Mouse (Mus musculus) limb, embryonic 15.5 days (tissue): Measurements from ENCODE around the gene Cntn5. TPM values are rescaled to one million over a fixed set of nuclear protein-coding genes. Genes with fewer than 3 reads are reported as not detected.

Experiments used
- ATAC-seq: fragments of 200-750 bp; cut with Nextera tagmentation; 2 replicates; pipeline ENCODE4 v1.8.0; 2017; ENCODE audit warnings: low read depth, moderate TSS enrichment; ENCODE audit not compliant: insufficient number of reproducible peaks, low FRiP score, low TSS enrichment
- H3K27ac ChIP-seq: fragments of 300-500 bp; sonication (generic); 2 replicates; pipeline ENCODE4 v1.5.1; 2015; ENCODE audit warnings: moderate library complexity, mild to moderate bottlenecking, inconsistent platforms
- H3K27me3 ChIP-seq: fragments of 300-500 bp; sonication (generic); 2 replicates; pipeline ENCODE4 v1.6.1; 2015; ENCODE audit warnings: inconsistent platforms
- H3K36me3 ChIP-seq: fragments of 300-500 bp; sonication (generic); 2 replicates; pipeline ENCODE4 v1.6.1; 2015; ENCODE audit warnings: inconsistent platforms
- H3K4me1 ChIP-seq: fragments of 300-500 bp; sonication (generic); 2 replicates; pipeline ENCODE4 v1.6.1; 2015; ENCODE audit warnings: inconsistent platforms
- H3K4me2 ChIP-seq: fragments of 300-500 bp; sonication (generic); 2 replicates; pipeline ENCODE4 v1.6.1; 2015; ENCODE audit warnings: mild to moderate bottlenecking, inconsistent platforms
- H3K4me3 ChIP-seq: fragments of 300-500 bp; sonication (generic); 2 replicates; pipeline ENCODE4 v1.5.1; 2015; ENCODE audit warnings: mild to moderate bottlenecking, inconsistent platforms
- H3K9ac ChIP-seq: fragments of 300-500 bp; sonication (generic); 2 replicates; pipeline ENCODE4 v1.6.1; 2015; ENCODE audit warnings: inconsistent platforms
- H3K9me3 ChIP-seq: fragments of 300-500 bp; sonication (generic); 2 replicates; pipeline ENCODE4 v1.6.1; 2016; ENCODE audit warnings: inconsistent platforms
- WGBS: fragments of 180-500 bp; shearing (Covaris S2); methylation state at CpG from one replicate; pipeline ENCODE4 v1.1.7; 2015; 5-methylcytosine and 5-hydroxymethylcytosine counted together
- polyA plus RNA-seq: library from polyadenylated mRNA; unstranded; fragments of >200 nt; fragmentation: Nextera tagmentation; extraction: Ambion mirVana; gene quantifications from 2 replicates; pipeline ENCODE4 v1.2.1, GENCODE M21; 2015

The Cntn5 gene
- polyA plus RNA-seq, 1 experiment from 2014 or later: 1.4 TPM

GRCm38 (mm10) chr9:10269342-10269741 is 635.2 kb downstream of the Cntn5 start:
- no peak for ATAC-seq
- H3K4me1 ChIP-seq: peaks cover 5% of the 10 kb centered on the region; the same call in 1 of the 2 replicates
- no peak overlapping the region for H3K4me2 ChIP-seq
- 13% methylated on average over 2 of the region's 2 CpGs for WGBS
- no peaks in the 10 kb centered on the region for H3K9me3 ChIP-seq
- no peak overlapping the region for H3K9ac ChIP-seq
- no peaks in the 10 kb centered on the region for H3K27me3 ChIP-seq
- no peak overlapping the region; the same call in 1 of the 2 replicates for H3K27ac ChIP-seq
- H3K36me3 ChIP-seq: no peaks in the 10 kb centered on the region
- H3K4me3 ChIP-seq: no peak overlapping the region

- no peak overlapping the region for H3K27ac ChIP-seq
- no peak overlapping the region for H3K4me2 ChIP-seq
- no peak overlapping the region for H3K9ac ChIP-seq
- ATAC-seq: no peak
- H3K36me3 ChIP-seq: no peaks in the 10 kb centered on the region
- H3K4me1 ChIP-seq: peaks cover 5% of the 10 kb centered on the region; the same call in 1 of the 2 replicates
- WGBS: 49% methylated on average over 6 of the region's 6 CpGs
- no peaks in the 10 kb centered on the region for H3K27me3 ChIP-seq
- no peaks in the 10 kb centered on the region for H3K9me3 ChIP-seq
- no peak overlapping the region for H3K4me3 ChIP-seq
Measured at GRCm38 (mm10) chr9:10268836-10269235, 635.7 kb downstream of the Cntn5 start.

- Histone ChIP-seq H3K27ac (no peak overlapping the region), H3K9ac (no peak overlapping the region), H3K4me1 (peaks cover 5% of the 10 kb centered on the region; the same call in 1 of the 2 replicates), H3K4me2 (no peak overlapping the region), H3K36me3 (no peaks in the 10 kb centered on the region), H3K9me3 (no peaks in the 10 kb centered on the region), H3K27me3 (no peaks in the 10 kb centered on the region), H3K4me3 (no peak overlapping the region)
- no peak for ATAC-seq
- 43% methylated on average over 3 of the region's 3 CpGs for WGBS
Measured at GRCm38 (mm10) chr9:10265616-10266015, 639.0 kb downstream of the Cntn5 start.

GRCm38 (mm10) chr9:10233364-10233763 is 671.2 kb downstream of the Cntn5 start:
- H3K4me1 ChIP-seq: no peaks in the 10 kb centered on the region
- no peak overlapping the region for H3K27ac ChIP-seq
- no peak overlapping the region for H3K9ac ChIP-seq
- ATAC-seq: no peak
- H3K4me2 ChIP-seq: no peak overlapping the region
- H3K4me3 ChIP-seq: no peak overlapping the region
- no peaks in the 10 kb centered on the region for H3K36me3 ChIP-seq
- no peaks in the 10 kb centered on the region for H3K27me3 ChIP-seq
- WGBS: 85% methylated on average over 4 of the region's 4 CpGs
- H3K9me3 ChIP-seq: no peaks in the 10 kb centered on the region

GRCm38 (mm10) chr9:10232066-10232465 is 672.5 kb downstream of the Cntn5 start:
- Histone ChIP-seq H3K4me1 (no peaks in the 10 kb centered on the region), H3K4me3 (no peak overlapping the region), H3K27me3 (no peaks in the 10 kb centered on the region), H3K4me2 (no peak overlapping the region), H3K27ac (no peak overlapping the region), H3K36me3 (no peaks in the 10 kb centered on the region), H3K9me3 (no peaks in the 10 kb centered on the region), H3K9ac (no peak overlapping the region)
- no peak for ATAC-seq
- WGBS: 48% methylated on average over 1 of the region's 1 CpGs

- Histone ChIP-seq H3K4me2 (no peak overlapping the region), H3K4me3 (no peak overlapping the region), H3K4me1 (no peaks in the 10 kb centered on the region), H3K9me3 (no peaks in the 10 kb centered on the region), H3K9ac (no peak overlapping the region), H3K27me3 (no peaks in the 10 kb centered on the region), H3K27ac (no peak overlapping the region), H3K36me3 (no peaks in the 10 kb centered on the region)
- no peak for ATAC-seq
Measured at GRCm38 (mm10) chr9:10230973-10231372, 673.6 kb downstream of the Cntn5 start.

GRCm38 (mm10) chr9:10229716-10230115 is 674.9 kb downstream of the Cntn5 start:
- Histone ChIP-seq H3K36me3 (no peaks in the 10 kb centered on the region), H3K4me3 (no peak overlapping the region), H3K4me2 (no peak overlapping the region), H3K9me3 (no peaks in the 10 kb centered on the region), H3K27ac (no peak overlapping the region), H3K9ac (no peak overlapping the region), H3K4me1 (no peaks in the 10 kb centered on the region), H3K27me3 (no peaks in the 10 kb centered on the region)
- 21% methylated on average over 2 of the region's 2 CpGs for WGBS
- ATAC-seq: no peak

- no peak overlapping the region for H3K4me2 ChIP-seq
- H3K4me1 ChIP-seq: no peaks in the 10 kb centered on the region
- H3K9me3 ChIP-seq: no peaks in the 10 kb centered on the region
- H3K9ac ChIP-seq: no peak overlapping the region
- ATAC-seq: no peak
- no peak overlapping the region for H3K4me3 ChIP-seq
- no peak overlapping the region for H3K27ac ChIP-seq
- H3K36me3 ChIP-seq: no peaks in the 10 kb centered on the region
- H3K27me3 ChIP-seq: no peaks in the 10 kb centered on the region
- WGBS: 58% methylated on average over 2 of the region's 2 CpGs
Measured at GRCm38 (mm10) chr9:10226013-10226412, 678.6 kb downstream of the Cntn5 start.

- Histone ChIP-seq H3K27me3 (no peaks in the 10 kb centered on the region), H3K27ac (no peak overlapping the region), H3K4me1 (no peaks in the 10 kb centered on the region), H3K36me3 (no peaks in the 10 kb centered on the region), H3K4me2 (no peak overlapping the region), H3K4me3 (no peak overlapping the region), H3K9me3 (no peaks in the 10 kb centered on the region), H3K9ac (no peak overlapping the region)
- no peak for ATAC-seq
Measured at GRCm38 (mm10) chr9:10186063-10186462, 718.5 kb downstream of the Cntn5 start.

- WGBS: 76% methylated on average over 3 of the region's 3 CpGs
- Histone ChIP-seq H3K9me3 (no peaks in the 10 kb centered on the region), H3K36me3 (no peaks in the 10 kb centered on the region), H3K9ac (no peak overlapping the region), H3K27ac (no peak overlapping the region), H3K27me3 (no peaks in the 10 kb centered on the region), H3K4me2 (no peak overlapping the region), H3K4me1 (no peaks in the 10 kb centered on the region), H3K4me3 (no peak overlapping the region)
- no peak for ATAC-seq
Measured at GRCm38 (mm10) chr9:10170526-10170925, 734.0 kb downstream of the Cntn5 start.

GRCm38 (mm10) chr9:10121350-10122057 is 783.1 kb downstream of the Cntn5 start:
- no peak for ATAC-seq
- no peak overlapping the region for H3K27ac ChIP-seq
- WGBS: 69% methylated on average over 1 of the region's 1 CpGs
- no peak overlapping the region for H3K9ac ChIP-seq
- no peaks in the 10 kb centered on the region for H3K27me3 ChIP-seq
- H3K4me2 ChIP-seq: no peak overlapping the region
- no peaks in the 10 kb centered on the region for H3K36me3 ChIP-seq
- no peak overlapping the region for H3K4me3 ChIP-seq
- H3K9me3 ChIP-seq: no peaks in the 10 kb centered on the region
- H3K4me1 ChIP-seq: no peaks in the 10 kb centered on the region

GRCm38 (mm10) chr9:10116581-10116980 is 788.0 kb downstream of the Cntn5 start:
- H3K9me3 ChIP-seq: no peaks in the 10 kb centered on the region

GRCm38 (mm10) chr9:10109156-10109555 is 795.4 kb downstream of the Cntn5 start:
- no peak for ATAC-seq
- Histone ChIP-seq H3K4me1 (no peaks in the 10 kb centered on the region), H3K4me2 (no peak overlapping the region), H3K27me3 (no peaks in the 10 kb centered on the region), H3K9me3 (no peaks in the 10 kb centered on the region), H3K9ac (no peak overlapping the region), H3K27ac (no peak overlapping the region), H3K36me3 (no peaks in the 10 kb centered on the region), H3K4me3 (no peak overlapping the region)
- 78% methylated on average over 1 of the region's 1 CpGs for WGBS

More at GRCm38 (mm10) chr9:10116581-10116980, 788.0 kb downstream of the Cntn5 start:
- no peaks in the 10 kb centered on the region for H3K36me3 ChIP-seq
- no peak for ATAC-seq
- H3K27me3 ChIP-seq: no peaks in the 10 kb centered on the region
- no peak overlapping the region for H3K27ac ChIP-seq
- no peak overlapping the region for H3K4me3 ChIP-seq
- H3K4me2 ChIP-seq: no peak overlapping the region
- H3K4me1 ChIP-seq: no peaks in the 10 kb centered on the region
- no peak overlapping the region for H3K9ac ChIP-seq
- WGBS: 53% methylated on average over 1 of the region's 1 CpGs
